Mouse (Mus musculus) neural tube, embryonic 10.5 days (tissue): Measurements from ENCODE around the gene Hist1h2bl.

ENCODE experiments used
- DNase-seq: peaks from one replicate; pipeline ENCODE4 v3.0.0-alpha.2; 2017; ENCODE audit warnings: low spot score; ENCODE audit errors: extremely low spot score

Gene Hist1h2bl

GRCm38 (mm10) chr13:21722993-21723836, 7.3 kb upstream of the Hist1h2bl start:
- DNase-seq, result peak; percentile 32

- DNase-seq, result peak; percentile 36
Observed at GRCm38 (mm10) chr13:21722373-21722925, 6.5 kb upstream of the Hist1h2bl start.

GRCm38 (mm10) chr13:21721757-21722372, 5.9 kb upstream of the Hist1h2bl start, which contains the start of gene Hist1h2bm:
Gene Hist1h2bm, plus strand, starts transcription at chr13:21722044.
- DNase-seq, result peak; percentile 79

- DNase-seq, result peak; percentile 37
Observed at GRCm38 (mm10) chr13:21721107-21721756, 5.3 kb upstream of the Hist1h2bl start.

- DNase-seq, result peak; percentile 45
Observed at GRCm38 (mm10) chr13:21718381-21719080, 2.6 kb upstream of the Hist1h2bl start.

- DNase-seq, result peak; percentile 85
Observed at GRCm38 (mm10) chr13:21717397-21718357, 1.7 kb upstream of the Hist1h2bl start, which contains the start of gene Hist1h3h. Gene Hist1h3h, plus strand, starts transcription at chr13:21717659.

- peak; percentile 63 for DNase-seq
Observed at GRCm38 (mm10) chr13:21716540-21717391, 823 bp upstream of the Hist1h2bl start.

GRCm38 (mm10) chr13:21715131-21715863, 646 bp downstream of the Hist1h2bl start:
- peak; percentile 53 for DNase-seq

- peak; percentile 52 for DNase-seq
Observed at GRCm38 (mm10) chr13:21714725-21715124, 1.2 kb downstream of the Hist1h2bl start.

- no peak for DNase-seq
Observed at GRCm38 (mm10) chr13:21711698-21712097, 4.2 kb downstream of the Hist1h2bl start.

- peak; percentile 75 for DNase-seq
Observed at GRCm38 (mm10) chr13:21710821-21711525, 5.0 kb downstream of the Hist1h2bl start.

- peak; percentile 87 for DNase-seq
Observed at GRCm38 (mm10) chr13:21710031-21710711, 5.8 kb downstream of the Hist1h2bl start.

GRCm38 (mm10) chr13:21706669-21707068, 9.3 kb downstream of the Hist1h2bl start:
- DNase-seq, result no peak

- DNase-seq, result no peak
Observed at GRCm38 (mm10) chr13:21697811-21698210, 18.1 kb downstream of the Hist1h2bl start, which contains the start of gene Olfr1359. Gene Olfr1359, plus strand, starts transcription at chr13:21698111.

- no peak for DNase-seq
Observed at GRCm38 (mm10) chr13:21677305-21677704, 38.6 kb downstream of the Hist1h2bl start, which contains the start of gene Olfr1360. Gene Olfr1360, minus strand, starts transcription at chr13:21677405.
